In genomic region chr6:53716013-53716412, GRCm38 (mm10) we compare ENCODE assay signal across 23 mouse cellular contexts.
"Had no signal": no experiment of that assay in that cellular context is flagged by ENCODE, and none has a peak within 500 bp of the region (broad histone marks: within the 10 kb centered on the region; RNA-seq: fewer than 3 reads in every experiment).

No protein-coding gene starts in this region.

- DNase-seq: kidney, adult 11 months; kidney, adult 8-10 months; kidney, postnatal 10 days; kidney, postnatal 36 days; layer of hippocampus, postnatal 36 days; liver, embryonic 13.5 days; lung, adult 2 months; midbrain, embryonic 14.5 days; right cerebral cortex, adult 18-20 months; right cerebral cortex, postnatal 14 days; right cerebral cortex, postnatal 4 days; thymus, adult 2 months; thymus, postnatal 14 days; thymus, postnatal 4 days had no signal

- H3K36me3 ChIP-seq: intestine, embryonic 15.5 days; kidney, embryonic 15.5 days; limb, embryonic 12.5 days; liver, embryonic 13.5 days; midbrain, embryonic 10.5 days; neural tube, embryonic 12.5 days; neural tube, embryonic 15.5 days; stomach, embryonic 15.5 days had no signal

- ATAC-seq: intestine, embryonic 15.5 days had no signal

- H3K27ac ChIP-seq: intestine, embryonic 15.5 days; kidney, embryonic 15.5 days; left cerebral cortex, adult 2 months; limb, embryonic 12.5 days; liver, embryonic 13.5 days; midbrain, embryonic 10.5 days; neural tube, embryonic 12.5 days; neural tube, embryonic 15.5 days had no signal

- H3K4me2 ChIP-seq: intestine, embryonic 15.5 days; kidney, embryonic 15.5 days; limb, embryonic 12.5 days; liver, embryonic 13.5 days; neural tube, embryonic 12.5 days; neural tube, embryonic 15.5 days; stomach, embryonic 15.5 days had no signal

- H3K27me3 ChIP-seq: intestine, embryonic 15.5 days; limb, embryonic 12.5 days; liver, embryonic 13.5 days; neural tube, embryonic 12.5 days; stomach, embryonic 15.5 days had no signal

- H3K9ac ChIP-seq: intestine, embryonic 15.5 days; kidney, embryonic 15.5 days; limb, embryonic 12.5 days; liver, embryonic 13.5 days; neural tube, embryonic 12.5 days; neural tube, embryonic 15.5 days; stomach, embryonic 15.5 days had no signal

- H3K4me1 ChIP-seq: intestine, embryonic 15.5 days; kidney, embryonic 15.5 days; liver, embryonic 13.5 days; neural tube, embryonic 12.5 days; neural tube, embryonic 15.5 days; stomach, embryonic 15.5 days had no signal

- H3K4me3 ChIP-seq: intestine, embryonic 15.5 days; kidney, embryonic 15.5 days; left cerebral cortex, adult 2 months; limb, embryonic 12.5 days; liver, embryonic 13.5 days; megakaryocyte, embryonic 14.5 days; midbrain, embryonic 10.5 days; neural tube, embryonic 12.5 days; neural tube, embryonic 15.5 days; stomach, embryonic 15.5 days had no signal

- H3K9me3 ChIP-seq: intestine, embryonic 15.5 days; kidney, embryonic 15.5 days; limb, embryonic 12.5 days; liver, embryonic 13.5 days; megakaryocyte, embryonic 14.5 days; midbrain, embryonic 10.5 days; neural tube, embryonic 12.5 days; neural tube, embryonic 15.5 days; stomach, embryonic 15.5 days had no signal
